Mouse (Mus musculus): ENCODE data around the gene Gm9046.
"Not testable (repeated sequence)": the region's sequence is repeated elsewhere in the genome, so short reads cannot be mapped to it uniquely, and the experiment has no call there.

Gm9046 gene

GRCm38 (mm10) chr10:118343155-118343554 is at the start of gene Gm9046:
TSS of gene Gm9046 (minus strand) at chr10:118343255.
- DNase-seq (ENCODE audit: low spot score): not testable (repeated sequence)

- DNase-seq (ENCODE audit: low spot score): peak; percentile 46
These were observed 27.4 kb upstream of the Gm9046 start for GRCm38 (mm10) chr10:118370443-118370842.

- no peak for DNase-seq (ENCODE audit: low spot score)
These were observed 26.5 kb upstream of the Gm9046 start for GRCm38 (mm10) chr10:118369518-118369917.

GRCm38 (mm10) chr10:118354005-118354404 is 10.9 kb upstream of the Gm9046 start, which contains the start of gene Gm9049:
TSS of gene Gm9049 (minus strand) at chr10:118354105.
- DNase-seq (ENCODE audit: low spot score): not testable (repeated sequence)

GRCm38 (mm10) chr10:118348579-118348978 is 5.5 kb upstream of the Gm9046 start, which contains the start of gene Gm9048:
TSS of gene Gm9048 (minus strand) at chr10:118348679.
- not testable (repeated sequence) for DNase-seq (ENCODE audit: low spot score)

- not testable (repeated sequence) for DNase-seq (ENCODE audit: low spot score)
These were observed 5.3 kb downstream of the Gm9046 start, which contains the start of gene Gm9045 for GRCm38 (mm10) chr10:118337731-118338130. TSS of gene Gm9045 (minus strand) at chr10:118337831.

- DNase-seq (ENCODE audit: low spot score): not testable (repeated sequence)
These were observed 10.7 kb downstream of the Gm9046 start, which contains the start of gene Gm9044 for GRCm38 (mm10) chr10:118332308-118332707. TSS of gene Gm9044 (minus strand) at chr10:118332408.

- not testable (repeated sequence) for DNase-seq (ENCODE audit: low spot score)
These were observed 16.2 kb downstream of the Gm9046 start, which contains the start of gene Gm9040 for GRCm38 (mm10) chr10:118326869-118327268. TSS of gene Gm9040 (minus strand) at chr10:118326969.

GRCm38 (mm10) chr10:118319024-118319423 is 24.0 kb downstream of the Gm9046 start:
- DNase-seq (ENCODE audit: low spot score): no peak

- not testable (repeated sequence) for DNase-seq (ENCODE audit: low spot score)
These were observed 40.9 kb downstream of the Gm9046 start for GRCm38 (mm10) chr10:118302133-118302532.

GRCm38 (mm10) chr10:118294938-118295337 is 48.1 kb downstream of the Gm9046 start, which contains the start of gene Iltifb:
TSS of gene Iltifb (minus strand) at chr10:118295038.
- no peak for DNase-seq (ENCODE audit: low spot score)
